Mouse (Mus musculus): ENCODE measurements around the gene Abcd2. TPM values are rescaled to one million over a fixed set of nuclear protein-coding genes. Genes with fewer than 3 reads are reported as not detected.

The Abcd2 gene
- 33.3 and 41.1 TPM in 2 replicates for total RNA-seq (2017)

GRCm38 (mm10) chr15:91191412-91192222 lies at the start of gene Abcd2:
Gene Abcd2 (minus strand): TSS chr15:91191799.
- peak; percentile 77 for ATAC-seq (ENCODE audit: extremely low read depth, insufficient number of reproducible peaks, low FRiP score, poor library complexity, severe bottlenecking)

DNA sequence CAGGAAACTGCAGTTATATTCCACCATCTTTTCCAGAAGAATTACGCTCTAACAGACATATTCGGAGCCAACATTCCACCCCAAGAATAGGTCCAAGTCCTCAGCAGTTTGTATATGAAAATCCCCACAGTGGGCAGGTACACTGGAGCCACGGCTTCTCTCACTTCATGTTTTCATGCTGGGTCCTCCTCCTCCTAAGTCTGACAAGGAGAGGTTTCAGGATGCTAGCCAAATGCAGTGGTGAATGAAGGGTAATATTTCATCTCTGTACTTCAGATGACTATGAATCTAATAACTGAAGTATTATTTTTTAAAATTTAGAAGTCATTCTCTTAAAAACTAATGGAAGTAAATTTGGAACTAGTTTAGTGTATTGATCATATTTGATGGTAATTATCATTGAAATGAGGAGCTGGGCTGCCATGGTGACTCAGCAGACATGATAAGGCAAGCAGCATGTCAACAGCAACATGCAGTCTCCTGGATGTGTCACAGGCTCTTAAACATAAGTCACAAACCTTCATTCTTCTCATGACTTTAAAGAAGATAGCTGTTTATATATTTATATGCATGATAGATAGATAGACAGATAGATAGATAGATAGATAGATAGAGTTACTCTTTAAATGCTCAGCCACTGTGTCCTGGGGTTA lies 49.2 kb upstream of the Abcd2 start:
- ATAC-seq (ENCODE audit: extremely low read depth, insufficient number of reproducible peaks, low FRiP score, poor library complexity, severe bottlenecking): no peak

DNA sequence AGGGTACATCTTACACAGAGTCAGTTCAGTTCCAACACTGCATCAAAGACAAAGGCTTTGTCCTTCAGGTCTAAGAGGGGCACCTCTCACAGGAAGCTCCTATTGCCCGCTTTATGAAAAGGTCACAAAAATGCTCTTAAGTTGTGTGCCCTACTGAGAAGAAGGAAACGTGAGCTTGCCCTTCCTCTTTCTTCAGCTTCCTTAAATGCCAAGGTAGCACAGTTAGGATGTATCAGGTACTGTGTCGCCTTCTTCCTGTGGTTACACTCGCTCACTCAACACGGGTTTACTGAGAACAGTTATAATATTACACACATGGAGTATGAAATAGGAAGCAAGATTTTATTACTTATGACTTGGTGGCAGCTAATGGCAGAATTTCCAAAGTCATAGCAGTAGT lies 45.7 kb upstream of the Abcd2 start:
- ATAC-seq (ENCODE audit: extremely low read depth, insufficient number of reproducible peaks, low FRiP score, poor library complexity, severe bottlenecking): peak; percentile 82; the same call in 1 of the 2 replicates

- ATAC-seq (ENCODE audit: extremely low read depth, insufficient number of reproducible peaks, low FRiP score, poor library complexity, severe bottlenecking): no peak
These were observed 14.9 kb upstream of the Abcd2 start for GRCm38 (mm10) chr15:91206518-91206917.

- ATAC-seq (ENCODE audit: extremely low read depth, insufficient number of reproducible peaks, low FRiP score, poor library complexity, severe bottlenecking): no peak
These were observed 11.9 kb upstream of the Abcd2 start for GRCm38 (mm10) chr15:91203521-91203920.

DNA sequence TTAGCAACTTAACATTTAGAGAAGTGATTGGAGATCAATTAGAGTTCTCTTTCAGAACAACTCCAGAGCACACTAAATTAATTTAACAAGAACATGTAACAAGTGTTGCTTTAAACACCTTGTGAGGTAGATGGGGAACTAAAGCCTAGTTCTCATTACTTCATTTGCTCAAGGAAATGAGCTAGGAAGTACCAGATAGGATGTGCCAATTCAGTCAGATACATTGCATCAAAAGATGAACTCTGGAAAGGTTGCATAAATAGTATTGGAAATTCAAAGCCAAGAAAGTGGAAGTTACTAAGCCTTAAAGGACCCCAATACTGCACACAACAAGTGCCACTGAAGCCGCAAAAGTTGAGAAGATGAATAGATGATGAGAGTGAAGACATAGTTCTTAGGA lies 10.9 kb upstream of the Abcd2 start:
- ATAC-seq (ENCODE audit: extremely low read depth, insufficient number of reproducible peaks, low FRiP score, poor library complexity, severe bottlenecking): no peak

DNA sequence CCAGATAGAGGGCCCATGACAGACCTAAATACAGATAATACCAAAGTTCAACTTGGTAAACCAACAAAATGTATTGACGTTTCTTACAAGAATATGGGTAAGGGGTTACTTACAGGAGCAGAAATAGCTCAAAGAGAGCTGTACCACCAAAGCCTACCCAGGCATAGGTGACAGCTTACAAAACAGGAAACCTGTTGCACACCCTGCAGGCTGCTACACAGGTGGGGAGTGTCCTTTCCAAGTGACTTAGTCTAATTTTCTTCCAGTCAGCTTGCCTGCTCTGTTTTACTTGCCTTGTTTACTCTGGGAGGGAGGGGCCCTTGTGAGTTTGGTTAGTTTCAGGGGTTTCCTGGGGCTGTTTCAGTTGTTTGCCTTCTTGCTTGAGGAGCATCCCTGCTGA lies 9.2 kb upstream of the Abcd2 start:
- no peak for ATAC-seq (ENCODE audit: extremely low read depth, insufficient number of reproducible peaks, low FRiP score, poor library complexity, severe bottlenecking)

- no peak for ATAC-seq (ENCODE audit: extremely low read depth, insufficient number of reproducible peaks, low FRiP score, poor library complexity, severe bottlenecking)
These were observed 7.8 kb upstream of the Abcd2 start, which contains the start of gene CN725425 for GRCm38 (mm10) chr15:91199256-91199905. Gene CN725425 (plus strand): TSS chr15:91199494.

GRCm38 (mm10) chr15:91192223-91192598 lies 612 bp upstream of the Abcd2 start:
- no peak for ATAC-seq (ENCODE audit: extremely low read depth, insufficient number of reproducible peaks, low FRiP score, poor library complexity, severe bottlenecking)

GRCm38 (mm10) chr15:91190519-91191207 lies 936 bp downstream of the Abcd2 start:
- ATAC-seq (ENCODE audit: extremely low read depth, insufficient number of reproducible peaks, low FRiP score, poor library complexity, severe bottlenecking): no peak

DNA sequence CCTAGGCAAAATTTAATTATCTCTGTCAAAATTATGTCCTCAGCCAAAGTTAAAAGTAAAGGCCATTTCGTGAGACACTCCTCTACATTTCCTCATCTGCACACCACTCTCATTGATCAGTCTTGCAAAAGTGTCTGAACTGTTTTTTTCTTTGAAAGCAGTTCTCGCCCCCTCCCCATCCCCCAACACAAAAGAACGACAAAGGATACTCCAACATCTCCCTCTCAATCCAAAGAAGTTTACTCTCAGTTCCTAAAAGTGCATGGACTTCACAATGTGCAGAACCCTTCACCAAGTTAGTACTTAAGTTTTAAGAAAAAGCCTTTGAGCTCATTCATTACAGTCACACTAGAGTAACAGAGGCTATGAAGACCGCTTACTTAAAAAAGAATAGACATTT lies 1.6 kb downstream of the Abcd2 start:
- ATAC-seq (ENCODE audit: extremely low read depth, insufficient number of reproducible peaks, low FRiP score, poor library complexity, severe bottlenecking): no peak

GRCm38 (mm10) chr15:91186358-91186757 lies 5.2 kb downstream of the Abcd2 start:
- no peak for ATAC-seq (ENCODE audit: extremely low read depth, insufficient number of reproducible peaks, low FRiP score, poor library complexity, severe bottlenecking)

- ATAC-seq (ENCODE audit: extremely low read depth, insufficient number of reproducible peaks, low FRiP score, poor library complexity, severe bottlenecking): no peak
These were observed 11.5 kb downstream of the Abcd2 start for GRCm38 (mm10) chr15:91179911-91180622.

- peak; percentile 67; the same call in 1 of the 2 replicates for ATAC-seq (ENCODE audit: extremely low read depth, insufficient number of reproducible peaks, low FRiP score, poor library complexity, severe bottlenecking)
These were observed 12.8 kb downstream of the Abcd2 start for GRCm38 (mm10) chr15:91178656-91179314.

DNA sequence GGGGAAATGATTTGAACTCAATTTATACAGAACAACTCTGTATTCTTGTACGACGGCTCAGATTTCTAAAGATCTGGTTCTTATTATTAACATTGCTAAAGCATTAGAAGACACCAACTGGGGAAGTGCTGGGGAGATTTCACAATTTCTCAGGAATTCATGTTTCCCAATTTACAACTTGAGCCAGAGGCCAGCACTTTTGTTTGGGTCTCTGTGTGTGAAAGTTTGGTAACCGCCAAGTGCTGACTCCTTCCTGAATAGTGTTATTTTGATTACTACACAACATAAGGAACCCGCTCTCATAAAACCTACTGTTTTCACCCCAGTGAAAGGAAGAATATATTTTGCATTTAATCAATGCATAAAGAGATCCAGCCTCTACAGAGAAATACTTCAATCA lies 19.4 kb downstream of the Abcd2 start:
- ATAC-seq (ENCODE audit: extremely low read depth, insufficient number of reproducible peaks, low FRiP score, poor library complexity, severe bottlenecking): no peak

DNA sequence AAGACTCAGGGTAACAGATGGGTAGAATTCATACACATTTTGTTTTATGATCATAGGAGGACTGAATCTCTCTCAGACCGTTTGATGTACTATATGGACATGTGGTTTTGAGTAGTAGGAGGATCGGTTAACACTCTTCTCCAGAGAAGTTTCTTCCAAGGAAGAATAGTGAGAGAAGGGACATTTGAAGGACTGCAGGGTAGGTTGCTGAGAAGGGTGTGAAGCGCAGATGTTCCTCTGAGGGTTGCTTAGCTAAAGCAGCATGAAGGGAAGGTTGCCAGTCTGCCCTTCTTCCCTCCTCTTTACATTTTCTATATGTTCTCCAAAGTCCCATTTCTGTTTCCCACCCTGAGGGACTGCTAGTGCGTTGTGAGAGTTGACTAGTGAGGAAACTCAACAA lies 20.3 kb downstream of the Abcd2 start:
- ATAC-seq (ENCODE audit: extremely low read depth, insufficient number of reproducible peaks, low FRiP score, poor library complexity, severe bottlenecking): no peak

DNA sequence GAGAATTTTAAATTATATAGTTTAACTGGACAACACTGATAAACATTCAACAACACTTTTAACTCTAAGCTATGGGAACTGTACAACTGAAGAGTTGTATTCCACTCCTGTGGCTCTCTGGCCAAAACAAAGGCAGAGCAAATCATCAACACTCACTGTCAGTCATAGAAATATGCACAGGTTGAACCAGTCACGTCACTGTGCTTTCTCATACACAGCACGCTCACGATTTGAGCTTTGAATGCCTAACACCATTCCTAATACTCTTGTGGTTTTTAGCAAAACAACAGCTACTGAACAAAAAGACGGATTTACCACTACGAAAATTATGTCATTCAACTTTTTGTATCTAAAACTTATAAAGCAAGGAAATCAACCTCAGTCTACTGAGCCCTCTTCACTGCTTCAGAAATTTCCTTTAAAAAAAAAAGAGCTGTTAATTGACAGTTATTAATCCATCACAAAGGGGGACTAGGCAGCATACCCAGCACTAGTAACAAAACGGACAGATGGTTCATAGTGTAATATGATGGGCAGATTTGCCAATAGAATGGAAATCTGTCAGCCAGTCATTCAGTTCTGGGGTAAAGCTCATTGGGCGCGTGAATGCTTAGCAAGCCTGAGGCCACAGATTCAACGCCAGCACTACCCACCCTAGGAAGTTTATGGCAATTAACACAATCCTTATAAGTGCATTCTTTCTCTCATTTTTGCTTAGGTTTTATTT lies 20.8 kb downstream of the Abcd2 start:
- ATAC-seq (ENCODE audit: extremely low read depth, insufficient number of reproducible peaks, low FRiP score, poor library complexity, severe bottlenecking): no peak

All from neutrophil, adult 5-6 weeks (primary cell).